Mouse (Mus musculus) bone marrow macrophage, adult 2 months (primary cell): ENCODE results near the gene Sema3a.

ENCODE experiments used
- CTCF ChIP-seq: IDR thresholded peaks from 2 replicates; pipeline ENCODE4 v1.5.1; 2012; ENCODE audit warnings: low read depth, mild to moderate bottlenecking, low read length, moderate library complexity
- POLR2A ChIP-seq: IDR thresholded peaks from 2 replicates; pipeline ENCODE4 v1.6.1; 2012; ENCODE audit warnings: mild to moderate bottlenecking, low read depth, low read length, borderline replicate concordance

- no peak for TF ChIP-seq POLR2A
- TF ChIP-seq CTCF: no peak
Observed at GRCm38 (mm10) chr5:13629916-13630315, 504.7 kb downstream of the Sema3a start.
